Mouse (Mus musculus) testis, adult 2 months (tissue): ENCODE data around the gene Qpctl.

Source experiments
- CTCF ChIP-seq: fragments of 200-500 bp; IDR thresholded peaks from 2 replicates; pipeline ENCODE4 v1.5.1; 2012; ENCODE audit warnings: low read depth, mild to moderate bottlenecking, inconsistent platforms, low read length, moderate library complexity; ENCODE audit not compliant: control insufficient read depth, insufficient read depth, insufficient replicate concordance
- POLR2A ChIP-seq: fragments of 200-500 bp; IDR thresholded peaks from 2 replicates; pipeline ENCODE4 v1.6.1; 2012; ENCODE audit warnings: low read depth, mild to moderate bottlenecking, inconsistent platforms, low read length, moderate library complexity; ENCODE audit not compliant: control insufficient read depth

DNA sequence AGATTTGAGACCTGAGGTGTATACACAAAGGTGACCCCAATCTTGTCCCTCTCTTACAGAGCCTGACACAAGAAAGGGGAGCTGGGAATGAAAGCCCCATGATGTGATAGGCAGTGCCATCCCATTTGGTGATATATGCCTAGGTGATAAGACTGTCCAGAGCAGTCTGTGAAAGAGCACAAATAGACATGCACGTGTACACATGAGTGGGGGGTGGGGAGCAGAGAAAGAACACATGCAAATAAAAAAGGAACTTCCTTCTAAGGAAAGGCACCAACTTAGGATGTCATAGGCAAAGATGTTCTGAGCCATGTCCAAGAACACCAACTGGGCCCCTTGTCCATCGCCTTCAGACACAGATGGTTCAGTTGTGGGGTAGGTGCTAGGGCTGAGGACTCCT, 44.6 kb downstream of the Qpctl start:
- no peak for TF ChIP-seq CTCF
- no peak for TF ChIP-seq POLR2A
